Mouse (Mus musculus): ENCODE results near the gene Gm4787. TPM values are rescaled to one million over a fixed set of nuclear protein-coding genes. Genes with fewer than 3 reads are reported as not detected.

The Gm4787 gene
- total and polyA plus RNA-seq, 2 experiments from 2014 or later, result 0.06 to 1.9 TPM

DNA sequence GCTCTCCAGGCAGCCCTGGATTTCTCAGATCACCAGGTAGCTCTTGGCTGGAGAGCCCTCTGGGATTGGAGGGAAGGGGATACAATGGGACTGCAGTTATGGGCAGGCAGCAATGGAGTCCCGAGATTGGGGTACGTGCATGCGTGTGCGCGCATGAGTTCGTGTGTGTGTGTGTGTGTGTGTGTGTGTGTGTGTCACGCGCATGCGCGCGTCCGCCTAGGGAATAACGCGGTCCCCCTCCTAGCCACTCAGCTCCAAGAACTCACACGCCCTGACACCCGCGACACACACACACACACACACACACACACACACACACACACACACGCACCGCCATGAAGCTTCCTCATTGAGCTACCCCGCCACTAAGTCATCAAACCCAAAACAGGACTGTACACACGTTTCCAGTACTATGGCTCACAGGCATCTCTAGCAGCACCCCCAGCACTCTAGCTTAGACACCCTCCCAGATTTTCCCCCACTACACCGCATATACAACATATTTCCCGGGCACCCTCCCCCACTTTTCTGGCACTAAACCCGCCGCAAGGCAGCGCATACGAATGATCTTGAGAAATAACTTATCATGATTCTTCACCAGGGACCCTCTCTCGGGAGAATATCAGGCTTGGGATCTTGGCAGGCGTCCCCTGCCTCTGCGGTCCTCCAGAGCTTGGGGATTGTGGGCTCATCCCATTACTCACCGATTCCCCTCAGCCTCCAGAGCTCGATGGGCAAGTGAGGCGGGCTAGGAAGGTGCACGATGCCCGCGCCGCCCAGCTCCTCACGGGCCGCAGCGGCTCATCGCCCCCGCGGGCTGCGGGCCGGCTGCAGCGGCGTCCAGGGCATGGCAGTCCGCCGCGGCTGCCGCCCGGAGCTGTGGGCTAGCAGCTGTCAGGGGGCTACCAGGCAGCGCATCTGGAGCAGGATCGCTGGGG lies 47.1 kb downstream of the Gm4787 start:
- no peak for TF ChIP-seq CTCF (IDR thresholded peaks at IDR 0.05; ENCODE audit: low read depth)
- Histone ChIP-seq H3K4me3 (ENCODE audit: low read depth, low read length) (peak overlapping the region; percentile 64), H3K27ac (ENCODE audit: low read depth, low read length) (peak overlapping the region; percentile 82), H3K4me1 (ENCODE audit: insufficient read depth) (no peaks in the 10 kb centered on the region), H3K36me3 (ENCODE audit: insufficient read depth) (no peaks in the 10 kb centered on the region), H3K27me3 (ENCODE audit: insufficient read depth, low read length) (0 out of 2 replicates have a peak, but pooled peaks cover 4% of the 10 kb centered on the region), H3K4me2 (ENCODE audit: low read depth) (peak overlapping the region; percentile 90), H3K9me3 (ENCODE audit: low read length) (no peaks in the 10 kb centered on the region), H3K9ac (peak overlapping the region; percentile 75)
- ATAC-seq, result peak; percentile 78
- WGBS, result 2% methylated on average over 54 of the region's 54 CpGs
- peak; percentile 91 for DNase-seq

DNA sequence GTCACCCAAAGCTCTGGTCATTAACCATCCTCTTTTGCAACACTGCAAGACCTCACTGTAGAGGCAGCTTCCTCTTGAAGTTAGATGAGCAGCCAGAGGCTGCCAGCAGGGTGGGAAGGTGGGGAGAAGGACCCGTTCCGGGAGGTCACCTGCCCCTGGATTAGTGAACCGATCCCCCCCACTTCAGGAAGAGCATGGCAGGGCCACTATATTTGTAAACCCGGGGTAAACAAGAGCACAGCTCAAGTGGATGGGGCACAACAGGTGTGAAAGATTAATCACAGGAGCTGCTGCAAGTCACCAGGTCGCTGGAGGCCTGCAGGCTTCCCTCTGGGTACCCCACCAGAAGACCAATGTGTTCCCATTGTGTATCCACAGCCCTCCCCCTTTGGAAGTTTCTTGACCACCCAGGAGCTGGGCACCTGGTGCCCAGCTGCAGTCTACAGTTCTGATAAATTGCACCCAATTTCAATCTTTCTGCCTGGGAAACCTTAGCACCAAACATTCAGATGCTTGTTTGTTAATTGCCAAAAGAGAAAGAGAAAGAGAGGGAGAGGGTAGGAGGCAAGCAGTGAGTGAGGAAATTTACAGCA lies 48.1 kb downstream of the Gm4787 start:
- no peaks in the 10 kb centered on the region for H3K4me1 ChIP-seq (ENCODE audit: insufficient read depth)
- ATAC-seq, result no peak
- H3K9me3 ChIP-seq (ENCODE audit: low read length), result no peaks in the 10 kb centered on the region
- 39% methylated on average over 5 of the region's 5 CpGs for WGBS
- TF ChIP-seq CTCF (IDR thresholded peaks at IDR 0.05; ENCODE audit: low read depth), result no peak
- H3K27ac ChIP-seq (ENCODE audit: low read depth, low read length), result peak overlapping the region; percentile 15; the same call in 1 of the 2 replicates
- H3K36me3 ChIP-seq (ENCODE audit: insufficient read depth), result no peaks in the 10 kb centered on the region
- DNase-seq, result no peak
- H3K4me2 ChIP-seq (ENCODE audit: low read depth), result peak overlapping the region; percentile 90
- peak overlapping the region; percentile 64 for H3K4me3 ChIP-seq (ENCODE audit: low read depth, low read length)
- H3K27me3 ChIP-seq (ENCODE audit: insufficient read depth, low read length), result 0 out of 2 replicates have a peak, but pooled peaks cover 4% of the 10 kb centered on the region
- H3K9ac ChIP-seq, result peak overlapping the region; percentile 47

Other genes starting within 250 kb of the Gm4787 start
- 27.9 and 38.7 TPM in 2 replicates for gene Slc8a3, start 46.3 kb downstream of the Gm4787 start, total RNA-seq (2014; rRNA removed)
- gene Slc8a3, start 46.3 kb downstream of the Gm4787 start, polyA plus RNA-seq (2015; fragmentation: Nextera tagmentation; extraction: Ambion mirVana), result 5.7 and 10.5 TPM in 2 replicates
- 1.2 and 1.5 TPM in 2 replicates for gene Adam4, start 42.5 kb upstream of the Gm4787 start, total RNA-seq (2014; rRNA removed)
- 0.10 and 0.13 TPM in 2 replicates for gene Adam4, start 42.5 kb upstream of the Gm4787 start, polyA plus RNA-seq (2015; fragmentation: Nextera tagmentation; extraction: Ambion mirVana)
- gene Cox16, start 105.7 kb upstream of the Gm4787 start, total RNA-seq (2014; rRNA removed), result 61.3 and 71.2 TPM in 2 replicates
- 126 and 149 TPM in 2 replicates for gene Cox16, start 105.7 kb upstream of the Gm4787 start, polyA plus RNA-seq (2015; fragmentation: Nextera tagmentation; extraction: Ambion mirVana)
- 30.2 and 34.7 TPM in 2 replicates for gene Gm20498, start 153.4 kb upstream of the Gm4787 start, total RNA-seq (2014; rRNA removed)
- 39.2 and 39.7 TPM in 2 replicates for gene Gm20498, start 153.4 kb upstream of the Gm4787 start, polyA plus RNA-seq (2015; fragmentation: Nextera tagmentation; extraction: Ambion mirVana)
- gene Synj2bp, start 153.4 kb upstream of the Gm4787 start, total RNA-seq (2014; rRNA removed), result 20.4 and 22.5 TPM in 2 replicates
- 8.5 and 16.3 TPM in 2 replicates for gene Synj2bp, start 153.4 kb upstream of the Gm4787 start, polyA plus RNA-seq (2015; fragmentation: Nextera tagmentation; extraction: Ambion mirVana)
- gene Adam21, start 189.0 kb upstream of the Gm4787 start, total RNA-seq (2014; rRNA removed), result 1.2 and 1.4 TPM in 2 replicates
- 0.31 and 0.38 TPM in 2 replicates for gene Adam21, start 189.0 kb upstream of the Gm4787 start, polyA plus RNA-seq (2015; fragmentation: Nextera tagmentation; extraction: Ambion mirVana)
- 33.9 and 43.2 TPM in 2 replicates for gene Med6, start 215.5 kb upstream of the Gm4787 start, total RNA-seq (2014; rRNA removed)
- 34.6 and 39.3 TPM in 2 replicates for gene Med6, start 215.5 kb upstream of the Gm4787 start, polyA plus RNA-seq (2015; fragmentation: Nextera tagmentation; extraction: Ambion mirVana)